9 mouse cellular contexts compared by ENCODE assay signal in genomic region chr3:96488290-96488906, GRCm38 (mm10). TPM values are rescaled to one million over a fixed set of nuclear protein-coding genes. Genes with fewer than 3 reads are reported as not detected.
DNase-seq lines count a peak whose midpoint lies in the region; ATAC-seq and TF ChIP-seq lines count a peak whose summit lies in the region.
"Not testable (repeated sequence)": the region's sequence is repeated elsewhere in the genome, so short reads cannot be mapped to it uniquely, and the experiment has no call there.
"Had no signal": no experiment of that assay in that cellular context is flagged by ENCODE, and none has a peak within 500 bp of the region (broad histone marks: within the 10 kb centered on the region; RNA-seq: fewer than 3 reads in every experiment).

No protein-coding gene starts in this region.

- not testable (repeated sequence) for H3K4me1 ChIP-seq in ES-Bruce4 (ENCODE audit: control insufficient read depth, insufficient read depth, low read length); embryonic facial prominence, embryonic 14.5 days (ENCODE audit: control insufficient read depth, insufficient read depth, low read length); hindbrain, embryonic 13.5 days (replicated peaks); liver, postnatal 0 days (ENCODE audit: insufficient read depth); midbrain, embryonic 14.5 days (ENCODE audit: control insufficient read depth, insufficient read depth, low read length); stomach, embryonic 14.5 days (ENCODE audit: control insufficient read depth, insufficient read depth, low read length)

- not testable (repeated sequence) for TF ChIP-seq POLR2A in ES-Bruce4 (IDR thresholded peaks at IDR 0.05; ENCODE audit: insufficient read depth, low read length)

- WGBS in embryonic facial prominence, embryonic 14.5 days: no CpG with 5 or more reads among the region's 55 CpGs
- WGBS in hindbrain, embryonic 13.5 days: 0% methylated on average over 3 of the region's 55 CpGs
- no CpG with 5 or more reads among the region's 55 CpGs for WGBS in liver, postnatal 0 days (ENCODE audit: insufficient replicate concordance)
- WGBS in midbrain, embryonic 14.5 days: no CpG with 5 or more reads among the region's 55 CpGs
- WGBS in stomach, embryonic 14.5 days: no CpG with 5 or more reads among the region's 55 CpGs

- DNase-seq in embryonic facial prominence, embryonic 14.5 days (ENCODE audit: low spot score); gastrocnemius, adult 2 months; layer of hippocampus, adult 2 months (ENCODE audit: low spot score in 2 of 2); liver, postnatal 0 days; midbrain, embryonic 14.5 days: not testable (repeated sequence)

- not testable (repeated sequence) for H3K27me3 ChIP-seq in ES-Bruce4 (ENCODE audit: control insufficient read depth, insufficient read depth, low read length, poor library complexity, severe bottlenecking); embryonic facial prominence, embryonic 14.5 days (replicated peaks; ENCODE audit: control insufficient read depth, insufficient read depth, low read length); liver, postnatal 0 days (ENCODE audit: insufficient read depth, low read length); stomach, embryonic 14.5 days (ENCODE audit: control insufficient read depth, insufficient read depth, low read length)
- peaks cover 19% of the 10 kb centered on the region for H3K27me3 ChIP-seq in hindbrain, embryonic 13.5 days
- peaks cover 10% of the 10 kb centered on the region; the same call in 1 of the 2 replicates for H3K27me3 ChIP-seq in midbrain, embryonic 14.5 days (ENCODE audit: control insufficient read depth, insufficient read depth, low read length)

- not testable (repeated sequence) for H3K36me3 ChIP-seq in ES-Bruce4 (ENCODE audit: control insufficient read depth, insufficient read depth, low read length, poor library complexity, severe bottlenecking); embryonic facial prominence, embryonic 14.5 days (ENCODE audit: control insufficient read depth, insufficient read depth, low read length); hindbrain, embryonic 13.5 days; liver, postnatal 0 days (replicated peaks; ENCODE audit: insufficient read depth, low read length); midbrain, embryonic 14.5 days (ENCODE audit: control insufficient read depth, insufficient read depth, low read length); stomach, embryonic 14.5 days (ENCODE audit: control insufficient read depth, insufficient read depth, low read length)

- H3K9ac ChIP-seq in ES-Bruce4 (ENCODE audit: low read depth, poor library complexity, severe bottlenecking): peak overlapping the region; percentile 90
- peak overlapping the region; percentile 34; the same call in 1 of the 2 replicates for H3K9ac ChIP-seq in embryonic facial prominence, embryonic 14.5 days (ENCODE audit: low read depth, low read length)
- H3K9ac ChIP-seq in hindbrain, embryonic 13.5 days: peak overlapping the region; percentile 65
- H3K9ac ChIP-seq in liver, postnatal 0 days (replicated peaks): peak overlapping the region; percentile 76
- peak overlapping the region; percentile 28; the same call in 1 of the 2 replicates for H3K9ac ChIP-seq in midbrain, embryonic 14.5 days (replicated peaks; ENCODE audit: low read length)
- peak overlapping the region; percentile 33; the same call in 1 of the 2 replicates for H3K9ac ChIP-seq in stomach, embryonic 14.5 days (replicated peaks; ENCODE audit: low read depth, low read length)

- not testable (repeated sequence) for TF ChIP-seq CTCF in ES-Bruce4 (IDR thresholded peaks at IDR 0.05; ENCODE audit: low read depth, low read length); gastrocnemius, adult 2 months (IDR thresholded peaks at IDR 0.05); layer of hippocampus, adult 2 months (conservative IDR thresholded peaks at IDR 0.05); liver, postnatal 0 days (IDR thresholded peaks at IDR 0.05; ENCODE audit: low read depth)

- H3K4me3 ChIP-seq in ES-Bruce4 (ENCODE audit: low read depth, low read length): peak overlapping the region; percentile 48; the same call in 1 of the 2 replicates
- H3K4me3 ChIP-seq in embryonic facial prominence, embryonic 14.5 days (ENCODE audit: low read depth, low read length): peak overlapping the region; percentile 35
- H3K4me3 ChIP-seq in gastrocnemius, adult 2 months: peak overlapping the region; percentile 75
- peak overlapping the region; percentile 36 for H3K4me3 ChIP-seq in hindbrain, embryonic 13.5 days
- H3K4me3 ChIP-seq in layer of hippocampus, adult 2 months: peak overlapping the region; percentile 48
- H3K4me3 ChIP-seq in liver, postnatal 0 days (ENCODE audit: low read depth, low read length): peak overlapping the region; percentile 54
- peak overlapping the region; percentile 34 for H3K4me3 ChIP-seq in midbrain, embryonic 14.5 days (replicated peaks; ENCODE audit: low read depth, low read length)
- H3K4me3 ChIP-seq in stomach, embryonic 14.5 days (ENCODE audit: low read depth, low read length): peak overlapping the region; percentile 28

- TF ChIP-seq EP300 in ES-Bruce4 (IDR thresholded peaks at IDR 0.05; ENCODE audit: insufficient read depth, low read depth, low read length); liver, postnatal 0 days (IDR thresholded peaks at IDR 0.05; ENCODE audit: low read depth): not testable (repeated sequence)

- intact Hi-C loops in gastrocnemius, adult 2 months (cut with DNase I): not testable (repeated sequence)

- H3K27ac ChIP-seq in ES-Bruce4 (ENCODE audit: insufficient read depth, low read length): not testable (repeated sequence)
- peak overlapping the region; percentile 89 for H3K27ac ChIP-seq in embryonic facial prominence, embryonic 14.5 days (replicated peaks; ENCODE audit: low read depth, low read length)
- peak overlapping the region; percentile 90 for H3K27ac ChIP-seq in gastrocnemius, adult 2 months
- peak overlapping the region; percentile 83 for H3K27ac ChIP-seq in hindbrain, embryonic 13.5 days
- peak overlapping the region; percentile 82 for H3K27ac ChIP-seq in layer of hippocampus, adult 2 months
- H3K27ac ChIP-seq in liver, postnatal 0 days (ENCODE audit: low read depth): peak overlapping the region; percentile 98
- peak overlapping the region; percentile 86 for H3K27ac ChIP-seq in midbrain, embryonic 14.5 days (replicated peaks; ENCODE audit: low read depth, low read length)
- H3K27ac ChIP-seq in stomach, embryonic 14.5 days (ENCODE audit: low read length): peak overlapping the region; percentile 82; the same call in 1 of the 2 replicates

- H3K9me3 ChIP-seq in ES-Bruce4 (replicated peaks; ENCODE audit: control insufficient read depth, insufficient read depth, low read length, poor library complexity, severe bottlenecking); embryonic facial prominence, embryonic 14.5 days (ENCODE audit: control insufficient read depth, low read length); hindbrain, embryonic 13.5 days; liver, postnatal 0 days (ENCODE audit: low read length); midbrain, embryonic 14.5 days (ENCODE audit: control insufficient read depth, low read length); stomach, embryonic 14.5 days (ENCODE audit: control insufficient read depth, low read depth, low read length): not testable (repeated sequence)

- H3K4me2 ChIP-seq in embryonic facial prominence, embryonic 14.5 days (ENCODE audit: low read depth, low read length): peak overlapping the region; percentile 57
- H3K4me2 ChIP-seq in hindbrain, embryonic 13.5 days: peak overlapping the region; percentile 62
- H3K4me2 ChIP-seq in liver, postnatal 0 days (ENCODE audit: low read depth, low read length): peak overlapping the region; percentile 82
- H3K4me2 ChIP-seq in midbrain, embryonic 14.5 days (ENCODE audit: low read length): peak overlapping the region; percentile 60
- H3K4me2 ChIP-seq in stomach, embryonic 14.5 days (replicated peaks; ENCODE audit: low read depth, low read length): peak overlapping the region; percentile 54

- ATAC-seq in embryonic facial prominence, embryonic 14.5 days (ENCODE audit: low read depth): peak; percentile 82
- peak; percentile 85 for ATAC-seq in hindbrain, embryonic 13.5 days (ENCODE audit: low FRiP score)
- ATAC-seq in liver, postnatal 0 days: peak; percentile 60
- peak; percentile 84 for ATAC-seq in midbrain, embryonic 14.5 days (ENCODE audit: low FRiP score, low TSS enrichment)
- peak; percentile 89 for ATAC-seq in stomach, embryonic 14.5 days (ENCODE audit: insufficient number of reproducible peaks, insufficient read depth, low FRiP score, low read depth)

RNA-seq across cellular contexts. Expression of gene BC107364, which starts 36.3 kb away (rescaled TPM):
- 4.6 TPM in 2 replicates for polyA plus RNA-seq in ES-Bruce4 (2011; ENCODE audit: insufficient read depth, insufficient read length, low read depth, missing spikeins)
- not detected in 2 replicates for polyA plus RNA-seq in embryonic facial prominence, embryonic 14.5 days (2014; fragmentation: Nextera tagmentation; extraction: Ambion mirVana)
- total RNA-seq in gastrocnemius, adult 2 months (2021): not detected
- not detected in 2 replicates for polyA plus RNA-seq in hindbrain, embryonic 13.5 days (2015; fragmentation: Nextera tagmentation; extraction: Ambion mirVana)
- not detected for total RNA-seq in layer of hippocampus, adult 2 months (2021)
- polyA plus RNA-seq in liver, postnatal 0 days (2015; fragmentation: Nextera tagmentation; extraction: Ambion mirVana): not detected in 2 replicates
- polyA plus RNA-seq in midbrain, embryonic 14.5 days (2014; fragmentation: Nextera tagmentation; extraction: Ambion mirVana): not detected in 2 replicates
- not detected in 2 replicates for polyA plus RNA-seq in stomach, embryonic 14.5 days (2014; fragmentation: Nextera tagmentation; extraction: Ambion mirVana)
- total RNA-seq: adrenal gland, postnatal 36 days had no signal

RNA-seq across cellular contexts. Expression of gene Hfe2, which starts 36.6 kb away (rescaled TPM):
- polyA plus RNA-seq in ES-Bruce4 (2011; ENCODE audit: insufficient read depth, insufficient read length, low read depth, missing spikeins): 0.88 and 1.2 TPM in 2 replicates
- polyA plus RNA-seq in embryonic facial prominence, embryonic 14.5 days (2014; fragmentation: Nextera tagmentation; extraction: Ambion mirVana): 28.3 and 36.4 TPM in 2 replicates
- 100 to 1,000 TPM; 590 to 675 TPM for total RNA-seq in gastrocnemius, adult 2 months (2021)
- 0.89 and 0.92 TPM in 2 replicates for polyA plus RNA-seq in hindbrain, embryonic 13.5 days (2015; fragmentation: Nextera tagmentation; extraction: Ambion mirVana)
- total RNA-seq in layer of hippocampus, adult 2 months (2021): under 1 TPM in 1 of 2 experiments, not detected in 1; 0.23 TPM
- polyA plus RNA-seq in liver, postnatal 0 days (2015; fragmentation: Nextera tagmentation; extraction: Ambion mirVana): 19.2 and 21.8 TPM in 2 replicates
- 0.84 and 1.3 TPM in 2 replicates for polyA plus RNA-seq in midbrain, embryonic 14.5 days (2014; fragmentation: Nextera tagmentation; extraction: Ambion mirVana)
- 0.20 TPM in 1 of 2 replicates, not detected in the other for polyA plus RNA-seq in stomach, embryonic 14.5 days (2014; fragmentation: Nextera tagmentation; extraction: Ambion mirVana)
- total RNA-seq: adrenal gland, postnatal 36 days had no signal

Comparison
In these comparisons a context has a peak if more than half of its experiments do, and no peak if none do; other contexts are left out.
1. H3K9ac ChIP-seq: peak in every context shown above with its lines; median percentile 90 in ES-Bruce4; 76 in liver, postnatal 0 days; 65 in hindbrain, embryonic 13.5 days; 34 in embryonic facial prominence, embryonic 14.5 days; 33 in stomach, embryonic 14.5 days; 28 in midbrain, embryonic 14.5 days.